Mouse (Mus musculus): ENCODE results near the gene Nphs2. TPM values are rescaled to one million over a fixed set of nuclear protein-coding genes. Genes with fewer than 3 reads are reported as not detected.

The Nphs2 gene
- polyA plus RNA-seq (2012; fragmentation: generic; extraction: Trizol) = under 1 TPM in 1 of 2 experiments, not detected in 1; 0.04 TPM

DNA sequence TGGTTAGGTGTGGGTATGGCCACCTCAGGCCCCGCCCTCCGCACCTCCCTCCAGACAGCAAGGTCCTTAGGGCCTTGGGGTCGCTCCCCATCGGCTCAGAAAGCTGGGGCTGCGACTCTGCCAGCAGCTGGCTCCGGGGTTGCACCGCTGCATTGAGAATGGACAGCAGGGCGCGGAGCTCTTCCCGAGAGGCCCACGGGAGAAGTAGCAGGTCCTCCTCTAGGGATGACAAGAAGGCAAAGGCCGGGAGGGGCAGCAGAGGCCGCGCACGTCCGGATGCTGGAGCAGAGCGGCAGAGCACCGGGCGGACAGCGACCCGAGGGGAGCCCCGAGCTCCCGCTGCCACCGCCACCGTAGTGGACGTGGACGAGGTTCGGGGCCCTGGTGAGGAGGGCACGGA is at the start of gene Nphs2:
Gene Nphs2 (plus strand): TSS at position 98 of the 400 bp plus-strand sequence.

GRCm38 (mm10) chr1:156302911-156303749 is 7.4 kb upstream of the Nphs2 start, which contains the start of gene Tdrd5:
Gene Tdrd5 (minus strand): TSS chr1:156303664.

DNA sequence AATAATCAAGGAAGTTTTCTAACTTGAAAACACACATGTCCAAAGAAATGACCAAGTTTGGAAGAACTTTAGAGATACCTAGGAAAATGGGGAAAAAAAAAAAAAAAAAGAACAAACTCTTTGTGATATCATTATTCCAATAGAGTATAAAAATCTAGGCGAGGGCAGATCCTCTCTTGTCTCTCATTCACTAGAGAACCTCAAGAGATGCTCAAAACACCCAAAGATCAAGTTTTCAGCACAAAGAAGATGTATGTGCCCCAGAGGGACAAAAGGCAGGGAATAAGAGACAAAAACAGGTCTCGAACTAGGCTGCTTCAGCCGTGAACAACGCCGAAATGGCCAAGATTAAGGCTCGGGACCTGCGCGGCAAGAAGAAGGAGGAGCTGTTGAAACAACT is 55.2 kb downstream of the Nphs2 start, which contains the start of gene Gm2000:
Gene Gm2000 (plus strand): TSS at position 301 of the 400 bp plus-strand sequence.

Other genes with a start within 250 kb of the Nphs2 start
- gene Fam163a, start 105.7 kb upstream of the Nphs2 start, polyA plus RNA-seq (2012; fragmentation: generic; extraction: Trizol) = under 1 TPM in 1 of 2 experiments, not detected in 1; 0.01 TPM
- not detected for gene Tdrd5, start 7.1 kb upstream of the Nphs2 start, polyA plus RNA-seq (2012; fragmentation: generic; extraction: Trizol)
- 1,000 to 10,000 TPM in 1 of 2 experiments, 100 to 1,000 TPM in 1; 666 to 1,300 TPM for gene Gm2000, start 55.3 kb downstream of the Nphs2 start, polyA plus RNA-seq (2012; fragmentation: generic; extraction: Trizol)
- gene Axdnd1, start 110.4 kb downstream of the Nphs2 start, polyA plus RNA-seq (2012; fragmentation: generic; extraction: Trizol) = under 1 TPM; 0.05 to 0.26 TPM
- gene Soat1, start 163.6 kb downstream of the Nphs2 start, polyA plus RNA-seq (2012; fragmentation: generic; extraction: Trizol) = 10 to 100 TPM in 1 of 2 experiments, 1 to 10 TPM in 1; 4.7 to 15.0 TPM
- gene Gm10031, start 213.3 kb downstream of the Nphs2 start, polyA plus RNA-seq (2012; fragmentation: generic; extraction: Trizol) = under 1 TPM; 0.11 to 0.78 TPM
- 1 to 10 TPM; 1.3 to 5.4 TPM for gene Abl2, start 248.1 kb downstream of the Nphs2 start, polyA plus RNA-seq (2012; fragmentation: generic; extraction: Trizol)